Mouse (Mus musculus) neural tube, embryonic 11.5 days (tissue): ENCODE measurements around the gene Alx3. TPM values are rescaled to one million over a fixed set of nuclear protein-coding genes. Genes with fewer than 3 reads are reported as not detected.
A peak's percentile ranks its signal among the peaks of the same experiment; 100 is the strongest.

ENCODE experiments used
- ATAC-seq: fragments of 200-750 bp; cut with Nextera tagmentation; 2 replicates; pipeline ENCODE4 v1.8.0; 2017; ENCODE audit warnings: moderate number of reproducible peaks, mild to moderate bottlenecking, moderate TSS enrichment, moderate library complexity; ENCODE audit not compliant: insufficient read depth, low FRiP score, low TSS enrichment
- DNase-seq: peaks from one replicate; pipeline ENCODE4 v3.0.0-alpha.2; 2015; ENCODE audit warnings: low spot score
- H3K27ac ChIP-seq: fragments of 300-500 bp; sonication (generic); 2 replicates; pipeline ENCODE4 v1.5.1; 2014; ENCODE audit warnings: low read depth, mild to moderate bottlenecking, low read length
- H3K27me3 ChIP-seq: fragments of 300-500 bp; sonication (generic); 2 replicates; pipeline ENCODE4 v1.6.1; 2014; ENCODE audit warnings: mild to moderate bottlenecking, low read length, mixed read lengths; ENCODE audit not compliant: control insufficient read depth, insufficient read depth
- H3K36me3 ChIP-seq: fragments of 300-500 bp; sonication (generic); 2 replicates; pipeline ENCODE4 v1.6.1; 2014; ENCODE audit warnings: mild to moderate bottlenecking, low read length, moderate library complexity, mixed read lengths; ENCODE audit not compliant: control insufficient read depth, insufficient read depth
- H3K4me1 ChIP-seq: fragments of 300-500 bp; sonication (generic); 2 replicates; pipeline ENCODE4 v1.6.1; 2014; ENCODE audit warnings: low read length, mixed read lengths; ENCODE audit not compliant: control insufficient read depth, insufficient read depth
- H3K4me2 ChIP-seq: fragments of 300-500 bp; sonication (generic); 2 replicates; pipeline ENCODE4 v1.6.1; 2014; ENCODE audit warnings: low read depth, mild to moderate bottlenecking, moderate library complexity
- H3K4me3 ChIP-seq: fragments of 300-500 bp; sonication (generic); 2 replicates; pipeline ENCODE4 v1.5.1; 2014; ENCODE audit warnings: low read depth, low read length
- H3K9ac ChIP-seq: fragments of 300-500 bp; sonication (generic); 2 replicates; pipeline ENCODE4 v1.6.1; 2014; ENCODE audit warnings: mild to moderate bottlenecking, low read length
- H3K9me3 ChIP-seq: fragments of 300-500 bp; sonication (generic); 2 replicates; pipeline ENCODE4 v1.6.1; 2016; ENCODE audit warnings: low read length; ENCODE audit not compliant: control insufficient read depth
- WGBS: fragments of 180-500 bp; shearing (Covaris S2); extraction: QIAGEN DNeasy Blood & Tissue Kit; methylation state at CpG from one replicate; pipeline ENCODE4 v1.1.7; 2014; 5-methylcytosine and 5-hydroxymethylcytosine counted together
- polyA plus RNA-seq: library from polyadenylated mRNA; unstranded; fragments of >200 nt; fragmentation: Nextera tagmentation; extraction: Ambion mirVana; gene quantifications from 2 replicates; pipeline ENCODE4 v1.2.1, GENCODE M21; 2014

Gene Alx3
- polyA plus RNA-seq: 0.88 and 1.5 TPM in 2 replicates

DNA sequence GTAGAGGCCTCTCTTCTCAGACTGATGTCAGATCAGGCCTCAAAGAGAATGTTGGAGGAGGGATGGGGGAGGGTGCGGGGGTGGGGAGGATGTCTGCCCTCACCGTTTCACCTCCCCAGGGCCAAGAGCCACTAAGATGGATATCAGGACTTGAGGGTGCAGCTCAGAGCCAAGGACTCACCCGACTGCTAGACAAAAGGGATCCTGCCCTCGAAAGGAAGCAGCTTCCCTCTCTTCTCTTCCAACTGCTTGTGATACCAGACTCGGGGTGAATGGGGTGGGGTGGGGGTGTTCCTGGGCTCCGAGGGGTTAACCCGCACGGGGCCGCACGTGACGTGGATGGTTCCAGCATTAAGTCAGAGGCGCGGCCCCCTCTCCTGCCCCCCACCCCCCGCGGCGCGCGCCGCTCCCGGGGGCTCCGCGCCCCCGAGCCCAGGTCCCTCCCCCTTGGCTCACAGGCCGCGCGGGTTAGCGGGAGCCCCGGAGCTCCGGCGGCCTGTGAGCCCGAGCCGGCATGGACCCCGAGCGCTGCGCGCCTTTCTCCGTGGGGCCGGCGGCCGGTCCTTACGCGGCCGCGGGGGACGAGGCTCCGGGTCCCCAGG, at the start of gene Alx3:
Alx3 (plus strand) TSS at position 370 of the 602 bp plus-strand sequence.
- WGBS: under 1% methylated on average over 43 of the region's 46 CpGs
- ATAC-seq (0 out of 2 replicates have a peak, but pooled peaks have one; percentile 21), DNase-seq (peak; percentile 36)
- Histone ChIP-seq H3K9me3 (no peaks in the 10 kb centered on the region), H3K27me3 (peaks cover 65% of the 10 kb centered on the region), H3K4me2 (peak within 1 kb of the TSS; percentile 54), H3K4me1 (peaks cover 10% of the 10 kb centered on the region), H3K9ac (no peak within 1 kb of the TSS), H3K4me3 (peak within 1 kb of the TSS; percentile 28), H3K27ac (no peak within 1 kb of the TSS), H3K36me3 (no peaks in the 10 kb centered on the region)

DNA sequence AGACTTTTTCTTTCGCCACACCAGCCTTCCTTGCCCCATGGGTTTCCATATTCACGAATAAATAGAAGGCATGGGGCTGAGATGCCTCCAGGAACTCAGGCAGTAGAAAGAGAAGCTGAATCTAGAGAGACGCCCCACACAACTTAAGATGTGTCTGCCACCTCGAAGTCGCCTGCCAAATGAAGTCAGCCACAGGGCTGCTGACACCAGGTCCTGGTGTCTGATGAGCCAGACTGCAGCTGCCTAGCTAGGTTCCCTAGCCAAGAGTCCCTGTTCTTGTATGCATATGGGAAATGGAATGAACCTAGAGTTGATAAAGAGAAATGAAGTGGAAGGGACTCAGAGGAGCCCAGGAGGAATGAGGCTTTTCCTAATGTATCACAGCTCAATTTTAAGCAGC, 49.6 kb upstream of the Alx3 start:
- Histone ChIP-seq H3K36me3 (no peaks in the 10 kb centered on the region), H3K4me2 (no peak overlapping the region), H3K4me3 (no peak overlapping the region), H3K27ac (no peak overlapping the region), H3K9me3 (no peaks in the 10 kb centered on the region), H3K27me3 (no peaks in the 10 kb centered on the region), H3K4me1 (peaks cover 5% of the 10 kb centered on the region), H3K9ac (no peak overlapping the region)
- ATAC-seq: 0 out of 2 replicates have a peak, but pooled peaks have one; percentile 3
- no peak for DNase-seq
- 58% methylated on average over 5 of the region's 5 CpGs for WGBS

DNA sequence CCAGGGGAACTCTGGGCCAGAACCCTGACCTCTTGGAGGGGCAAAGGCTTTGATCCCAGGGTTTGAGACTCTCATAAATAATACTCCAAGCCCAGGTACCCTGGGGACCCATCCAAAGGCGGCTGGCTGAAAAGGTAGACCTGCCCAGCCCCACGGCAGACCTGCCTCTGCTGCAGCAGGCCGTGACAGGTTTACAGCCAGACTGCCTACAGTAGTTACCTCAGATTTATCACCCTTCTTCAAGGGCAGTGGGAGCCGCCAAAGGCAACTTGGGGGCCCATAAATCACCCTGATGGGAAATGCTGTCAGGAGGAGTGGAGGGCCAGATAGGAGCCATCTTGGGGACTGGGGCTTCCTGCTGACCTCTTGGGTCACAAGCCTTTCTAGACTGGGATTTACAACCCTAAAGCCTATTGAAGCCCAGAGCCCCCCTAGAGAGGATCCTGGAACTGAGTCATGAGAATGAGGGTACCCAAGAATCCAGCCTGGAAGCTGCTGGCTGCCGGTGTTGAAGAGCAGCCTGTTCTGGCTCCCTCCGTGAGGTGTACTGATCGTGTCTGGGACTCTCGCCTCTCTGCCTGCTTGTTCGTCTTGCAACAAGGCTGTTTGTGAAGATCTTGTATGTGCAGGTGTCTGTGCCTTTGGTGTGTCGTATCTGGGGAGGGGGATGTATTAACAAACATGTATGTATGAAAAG, 49.0 kb upstream of the Alx3 start:
- Histone ChIP-seq H3K4me3 (no peak overlapping the region), H3K4me2 (no peak overlapping the region; the same call in 1 of the 2 replicates), H3K4me1 (peaks cover 5% of the 10 kb centered on the region), H3K36me3 (no peaks in the 10 kb centered on the region), H3K9me3 (no peaks in the 10 kb centered on the region), H3K9ac (no peak overlapping the region), H3K27ac (0 out of 2 replicates have a peak overlapping the region, but pooled peaks have one; percentile 4), H3K27me3 (no peaks in the 10 kb centered on the region)
- DNase-seq (peak; percentile 58), ATAC-seq (peak; percentile 92)
- 14% methylated on average over 10 of the region's 10 CpGs for WGBS

DNA sequence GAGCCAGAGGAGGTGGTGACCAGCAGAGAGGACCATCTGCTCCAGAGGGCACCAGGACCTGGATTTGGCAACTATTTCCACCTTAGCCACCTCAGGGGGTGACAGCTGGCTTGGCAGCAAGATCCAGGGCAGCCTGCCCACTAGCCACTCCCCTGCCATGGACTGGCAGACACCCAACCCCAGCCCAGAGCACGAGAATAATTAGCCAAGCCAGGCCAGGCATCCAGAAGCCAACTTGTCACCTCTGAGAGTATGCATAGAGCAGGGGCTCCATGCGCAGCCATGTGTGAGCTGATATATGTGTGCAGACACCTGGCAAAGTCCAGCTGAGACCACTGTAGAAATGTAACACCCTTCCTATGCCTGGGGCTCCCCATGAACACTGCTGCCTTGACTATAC, 47.9 kb upstream of the Alx3 start:
- Histone ChIP-seq H3K27ac (no peak overlapping the region), H3K4me2 (no peak overlapping the region), H3K27me3 (no peaks in the 10 kb centered on the region), H3K9ac (no peak overlapping the region), H3K36me3 (no peaks in the 10 kb centered on the region), H3K4me1 (peaks cover 5% of the 10 kb centered on the region), H3K9me3 (no peaks in the 10 kb centered on the region), H3K4me3 (no peak overlapping the region)
- no peak for ATAC-seq
- WGBS: 63% methylated on average over 2 of the region's 2 CpGs
- no peak for DNase-seq

DNA sequence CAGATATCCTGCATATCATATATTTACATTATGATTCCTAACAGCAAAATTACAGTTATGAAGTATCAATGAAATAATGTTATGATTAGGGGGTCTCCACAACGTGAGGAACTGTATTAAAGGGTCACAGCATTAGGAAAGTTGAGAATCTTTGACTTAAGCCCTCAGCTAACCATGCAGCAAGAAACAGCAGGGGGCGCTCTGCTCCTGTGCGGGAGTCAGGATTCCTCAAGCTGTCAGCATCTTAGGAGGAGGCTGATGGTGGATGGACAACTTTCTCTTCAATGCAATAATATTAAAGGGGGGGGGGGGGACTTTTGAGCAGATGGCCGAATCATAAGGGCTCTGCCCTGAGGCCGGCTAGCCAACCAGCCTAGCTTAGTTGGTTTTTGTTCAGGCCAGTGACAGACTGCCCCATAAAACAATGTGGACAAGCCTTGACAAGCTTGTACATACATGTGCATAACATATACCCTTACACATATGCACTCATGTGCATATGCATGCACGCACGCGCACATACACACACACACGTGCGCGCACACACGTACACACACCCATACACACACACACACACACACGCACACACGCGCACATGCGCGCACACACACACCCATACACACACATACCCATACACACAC, 44.3 kb upstream of the Alx3 start:
- Histone ChIP-seq H3K4me2 (no peak overlapping the region), H3K27ac (no peak overlapping the region), H3K9me3 (no peaks in the 10 kb centered on the region), H3K36me3 (no peaks in the 10 kb centered on the region), H3K9ac (no peak overlapping the region), H3K4me3 (no peak overlapping the region), H3K4me1 (peaks cover 2% of the 10 kb centered on the region), H3K27me3 (no peaks in the 10 kb centered on the region)
- peak; percentile 77 for DNase-seq
- WGBS: 74% methylated on average over 17 of the region's 17 CpGs
- no peak for ATAC-seq

DNA sequence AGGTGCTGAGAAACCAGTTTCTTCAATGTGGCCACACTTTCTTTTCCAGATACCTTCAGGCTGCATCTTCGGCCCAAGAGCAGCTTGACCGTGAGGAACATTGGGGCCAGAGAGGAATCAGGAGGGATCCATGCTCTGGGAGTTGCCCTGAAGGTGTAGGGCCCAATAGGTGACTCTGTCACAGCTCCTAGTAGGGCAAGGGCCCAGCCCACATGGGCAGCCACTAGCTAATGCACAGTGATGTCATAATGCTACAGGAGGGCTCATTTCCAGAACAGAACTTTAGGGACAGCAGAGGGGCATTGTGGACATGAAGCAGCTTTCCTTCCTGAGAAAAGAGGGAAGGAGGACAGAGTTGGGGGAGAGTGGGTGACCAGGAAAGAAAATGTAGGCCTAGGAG, 40.0 kb upstream of the Alx3 start, which contains the start of gene Ubl4b:
Ubl4b (minus strand) TSS at position 232 of the 400 bp plus-strand sequence.
- no peak within 1 kb of the TSS for H3K4me3 ChIP-seq
- no peaks in the 10 kb centered on the region for H3K9me3 ChIP-seq
- no peak within 1 kb of the TSS for H3K27ac ChIP-seq
- WGBS: 95% methylated on average over 2 of the region's 2 CpGs
- no peaks in the 10 kb centered on the region for H3K27me3 ChIP-seq
- H3K4me2 ChIP-seq: no peak within 1 kb of the TSS
- no peak for DNase-seq
- no peak within 1 kb of the TSS; the same call in 1 of the 2 replicates for H3K9ac ChIP-seq
- no peaks in the 10 kb centered on the region for H3K36me3 ChIP-seq
- no peaks in the 10 kb centered on the region for H3K4me1 ChIP-seq
- no peak for ATAC-seq

DNA sequence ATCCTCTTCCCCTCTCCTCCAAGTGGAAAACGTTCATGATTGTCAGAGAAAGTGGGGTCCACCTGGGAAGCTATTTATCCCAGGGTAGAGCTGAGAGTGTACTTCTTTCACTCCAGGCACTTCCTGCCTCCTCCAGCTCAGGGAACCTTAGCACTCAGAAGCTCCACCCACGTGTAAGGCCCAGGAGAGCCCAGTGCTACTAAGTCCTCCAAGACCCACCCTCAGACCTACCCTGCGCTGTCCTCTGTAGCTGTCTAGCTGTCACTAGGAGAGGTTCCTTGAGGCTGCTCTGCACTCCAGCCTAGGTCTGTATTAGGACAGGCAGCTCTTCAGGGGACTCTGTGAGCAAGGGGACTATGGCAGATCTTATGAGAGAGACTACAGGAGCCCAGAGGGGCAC, 36.1 kb upstream of the Alx3 start:
- 29% methylated on average over 3 of the region's 3 CpGs for whole genome bisulfite sequencing
- ATAC-seq: no peak
- H3K9ac ChIP-seq: no peak overlapping the region

DNA sequence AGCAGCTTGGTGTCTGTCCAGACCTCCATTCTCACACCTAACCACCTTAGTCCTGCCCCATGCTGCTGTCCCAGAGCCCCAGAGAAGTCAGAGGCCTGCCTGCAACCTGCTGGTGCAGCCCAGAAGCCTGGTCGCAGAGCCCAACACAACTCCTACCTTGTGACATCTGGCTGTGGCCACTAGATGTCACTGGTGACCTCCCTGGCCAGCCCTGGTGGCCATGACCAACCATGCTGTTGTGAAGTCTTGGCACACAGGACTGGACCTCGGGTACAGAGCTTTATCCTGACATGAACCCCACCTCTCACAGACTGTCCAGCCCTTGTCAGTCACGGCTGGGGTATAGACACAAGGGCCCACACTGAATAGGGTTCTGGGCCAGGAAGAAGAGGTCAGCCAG, 35.6 kb upstream of the Alx3 start:
- H3K4me3 ChIP-seq: no peak overlapping the region
- no peaks in the 10 kb centered on the region for H3K9me3 ChIP-seq
- peak; percentile 73 for DNase-seq
- H3K27me3 ChIP-seq: no peaks in the 10 kb centered on the region
- no peaks in the 10 kb centered on the region for H3K4me1 ChIP-seq
- peak; percentile 73; the same call in 1 of the 2 replicates for ATAC-seq
- no peak overlapping the region for H3K4me2 ChIP-seq
- H3K36me3 ChIP-seq: no peaks in the 10 kb centered on the region
- no peak overlapping the region for H3K9ac ChIP-seq
- no peak overlapping the region for H3K27ac ChIP-seq
- WGBS: 14% methylated on average over 3 of the region's 3 CpGs

More for the DNA sequence above, 36.1 kb upstream of the Alx3 start:
- DNase-seq: no peak
- no peaks in the 10 kb centered on the region for H3K9me3 ChIP-seq
- H3K4me3 ChIP-seq: no peak overlapping the region
- no peak overlapping the region for H3K27ac ChIP-seq
- no peaks in the 10 kb centered on the region for H3K27me3 ChIP-seq
- no peaks in the 10 kb centered on the region for H3K36me3 ChIP-seq
- no peak overlapping the region for H3K4me2 ChIP-seq
- H3K4me1 ChIP-seq: no peaks in the 10 kb centered on the region
